Mouse (Mus musculus): Measurements from ENCODE around the gene Mmp2. TPM values are rescaled to one million over a fixed set of nuclear protein-coding genes. Genes with fewer than 3 reads are reported as not detected.

Gene Mmp2
- polyA plus RNA-seq, 1 experiment from 2014 or later = 11.5 TPM

GRCm38 (mm10) chr8:92817928-92818818 lies 8.9 kb upstream of the Mmp2 start:
- H3K27me3 ChIP-seq = no peaks in the 10 kb centered on the region
- no peak overlapping the region for H3K9ac ChIP-seq (replicated peaks)
- no peak overlapping the region for H3K4me3 ChIP-seq
- H3K36me3 ChIP-seq = no peaks in the 10 kb centered on the region
- 29% methylated on average over 6 of the region's 6 CpGs for WGBS
- H3K4me1 ChIP-seq = no peaks in the 10 kb centered on the region
- no peaks in the 10 kb centered on the region for H3K9me3 ChIP-seq
- no peak overlapping the region for H3K4me2 ChIP-seq (replicated peaks)
- H3K27ac ChIP-seq (replicated peaks) = no peak overlapping the region
- ATAC-seq (replicated peaks) = peak; percentile 84

GRCm38 (mm10) chr8:92821151-92821550 lies 5.9 kb upstream of the Mmp2 start:
- H3K27ac ChIP-seq (replicated peaks) = no peak overlapping the region
- no peaks in the 10 kb centered on the region for H3K36me3 ChIP-seq
- no peak overlapping the region for H3K4me2 ChIP-seq (replicated peaks)
- H3K9me3 ChIP-seq = no peaks in the 10 kb centered on the region
- H3K4me1 ChIP-seq = no peaks in the 10 kb centered on the region
- no peak overlapping the region for H3K4me3 ChIP-seq
- H3K27me3 ChIP-seq = no peaks in the 10 kb centered on the region
- no peak for ATAC-seq (replicated peaks)
- no peak overlapping the region for H3K9ac ChIP-seq (replicated peaks)

- 91% methylated on average over 5 of the region's 5 CpGs for WGBS
- H3K27me3 ChIP-seq = peaks cover 6% of the 10 kb centered on the region; the same call in 1 of the 2 replicates
- no peak overlapping the region for H3K9ac ChIP-seq (replicated peaks)
- H3K4me3 ChIP-seq = no peak overlapping the region
- H3K36me3 ChIP-seq = no peaks in the 10 kb centered on the region
- no peaks in the 10 kb centered on the region for H3K9me3 ChIP-seq
- H3K27ac ChIP-seq (replicated peaks) = no peak overlapping the region
- H3K4me1 ChIP-seq = peaks cover 6% of the 10 kb centered on the region
- H3K4me2 ChIP-seq (replicated peaks) = no peak overlapping the region
- ATAC-seq (replicated peaks) = no peak
These were observed 4.7 kb upstream of the Mmp2 start for GRCm38 (mm10) chr8:92822386-92822785.

- Histone ChIP-seq H3K4me3 (no peak overlapping the region), H3K27me3 (peaks cover 9% of the 10 kb centered on the region; the same call in 1 of the 2 replicates), H3K9ac (replicated peaks) (no peak overlapping the region), H3K4me1 (peaks cover 16% of the 10 kb centered on the region), H3K27ac (replicated peaks) (no peak overlapping the region), H3K9me3 (no peaks in the 10 kb centered on the region), H3K36me3 (no peaks in the 10 kb centered on the region), H3K4me2 (replicated peaks) (no peak overlapping the region)
- ATAC-seq (replicated peaks) = no peak
- 55% methylated on average over 4 of the region's 4 CpGs for WGBS
These were observed 1.1 kb upstream of the Mmp2 start for GRCm38 (mm10) chr8:92825991-92826390.

- H3K4me1 ChIP-seq = peaks cover 16% of the 10 kb centered on the region
- no peaks in the 10 kb centered on the region for H3K36me3 ChIP-seq
- H3K27ac ChIP-seq (replicated peaks) = no peak overlapping the region
- WGBS = 32% methylated on average over 15 of the region's 15 CpGs
- H3K4me3 ChIP-seq = no peak overlapping the region
- ATAC-seq (replicated peaks) = peak; percentile 78
- no peak overlapping the region for H3K9ac ChIP-seq (replicated peaks)
- no peaks in the 10 kb centered on the region for H3K9me3 ChIP-seq
- H3K27me3 ChIP-seq = peaks cover 9% of the 10 kb centered on the region; the same call in 1 of the 2 replicates
- peak overlapping the region; percentile 64; the same call in 1 of the 2 replicates for H3K4me2 ChIP-seq (replicated peaks)
These were observed 1.2 kb downstream of the Mmp2 start for GRCm38 (mm10) chr8:92828251-92828743.

- ATAC-seq (replicated peaks) = no peak
- WGBS = 77% methylated on average over 5 of the region's 5 CpGs
- H3K4me3 ChIP-seq = no peak overlapping the region
- H3K36me3 ChIP-seq = no peaks in the 10 kb centered on the region
- H3K27ac ChIP-seq (replicated peaks) = no peak overlapping the region
- no peaks in the 10 kb centered on the region for H3K27me3 ChIP-seq
- H3K9me3 ChIP-seq = no peaks in the 10 kb centered on the region
- H3K4me1 ChIP-seq = no peaks in the 10 kb centered on the region
- H3K9ac ChIP-seq (replicated peaks) = no peak overlapping the region
- H3K4me2 ChIP-seq (replicated peaks) = no peak overlapping the region
These were observed 7.1 kb downstream of the Mmp2 start for GRCm38 (mm10) chr8:92834065-92834731.

GRCm38 (mm10) chr8:92834786-92835500 lies 7.9 kb downstream of the Mmp2 start:
- Histone ChIP-seq H3K27ac (replicated peaks) (no peak overlapping the region), H3K27me3 (no peaks in the 10 kb centered on the region), H3K9ac (replicated peaks) (no peak overlapping the region), H3K4me3 (no peak overlapping the region), H3K9me3 (no peaks in the 10 kb centered on the region), H3K36me3 (no peaks in the 10 kb centered on the region), H3K4me1 (no peaks in the 10 kb centered on the region), H3K4me2 (replicated peaks) (no peak overlapping the region)
- no peak for ATAC-seq (replicated peaks)
- WGBS = 87% methylated on average over 11 of the region's 11 CpGs

GRCm38 (mm10) chr8:92835901-92836300 lies 8.8 kb downstream of the Mmp2 start:
- Histone ChIP-seq H3K4me2 (replicated peaks) (no peak overlapping the region), H3K9me3 (no peaks in the 10 kb centered on the region), H3K27ac (replicated peaks) (no peak overlapping the region), H3K4me1 (no peaks in the 10 kb centered on the region), H3K4me3 (no peak overlapping the region), H3K27me3 (no peaks in the 10 kb centered on the region), H3K9ac (replicated peaks) (no peak overlapping the region), H3K36me3 (no peaks in the 10 kb centered on the region)
- ATAC-seq (replicated peaks) = no peak
- WGBS = 93% methylated on average over 11 of the region's 11 CpGs

GRCm38 (mm10) chr8:92838616-92839015 lies 11.5 kb downstream of the Mmp2 start:
- H3K4me1 ChIP-seq = no peaks in the 10 kb centered on the region
- no peak for ATAC-seq (replicated peaks)
- no peak overlapping the region for H3K4me2 ChIP-seq (replicated peaks)
- no peaks in the 10 kb centered on the region for H3K9me3 ChIP-seq
- no peaks in the 10 kb centered on the region for H3K27me3 ChIP-seq
- no peaks in the 10 kb centered on the region for H3K36me3 ChIP-seq
- WGBS = 92% methylated on average over 3 of the region's 3 CpGs
- H3K27ac ChIP-seq (replicated peaks) = no peak overlapping the region
- no peak overlapping the region for H3K9ac ChIP-seq (replicated peaks)
- no peak overlapping the region for H3K4me3 ChIP-seq

- no peak overlapping the region for H3K27ac ChIP-seq (replicated peaks)
- no peaks in the 10 kb centered on the region for H3K9me3 ChIP-seq
- ATAC-seq (replicated peaks) = no peak
- H3K27me3 ChIP-seq = no peaks in the 10 kb centered on the region
- 92% methylated on average over 8 of the region's 8 CpGs for WGBS
- H3K4me3 ChIP-seq = no peak overlapping the region
- H3K36me3 ChIP-seq = no peaks in the 10 kb centered on the region
- no peak overlapping the region for H3K4me2 ChIP-seq (replicated peaks)
- no peak overlapping the region for H3K9ac ChIP-seq (replicated peaks)
- H3K4me1 ChIP-seq = no peaks in the 10 kb centered on the region
These were observed 12.1 kb downstream of the Mmp2 start for GRCm38 (mm10) chr8:92839161-92839560.

GRCm38 (mm10) chr8:92839876-92840275 lies 12.8 kb downstream of the Mmp2 start:
- ATAC-seq (replicated peaks) = no peak
- Histone ChIP-seq H3K4me1 (no peaks in the 10 kb centered on the region), H3K9ac (replicated peaks) (no peak overlapping the region), H3K4me2 (replicated peaks) (no peak overlapping the region), H3K27me3 (no peaks in the 10 kb centered on the region), H3K4me3 (no peak overlapping the region), H3K36me3 (no peaks in the 10 kb centered on the region), H3K27ac (replicated peaks) (no peak overlapping the region), H3K9me3 (no peaks in the 10 kb centered on the region)
- 84% methylated on average over 7 of the region's 7 CpGs for WGBS

- no peak overlapping the region for H3K9ac ChIP-seq (replicated peaks)
- H3K4me1 ChIP-seq = peaks cover 19% of the 10 kb centered on the region
- 0 out of 2 replicates have a peak overlapping the region, but pooled peaks have one; percentile 27 for H3K27ac ChIP-seq (replicated peaks)
- no peaks in the 10 kb centered on the region for H3K9me3 ChIP-seq
- no peak overlapping the region for H3K4me2 ChIP-seq (replicated peaks)
- 10% methylated on average over 3 of the region's 3 CpGs for WGBS
- ATAC-seq (replicated peaks) = peak; percentile 35; the same call in 1 of the 2 replicates
- H3K27me3 ChIP-seq = no peaks in the 10 kb centered on the region
- H3K4me3 ChIP-seq = no peak overlapping the region
- H3K36me3 ChIP-seq = no peaks in the 10 kb centered on the region
These were observed 19.6 kb downstream of the Mmp2 start for GRCm38 (mm10) chr8:92846684-92847083.

Measured in forebrain, embryonic 15.5 days (tissue).